Mouse (Mus musculus) erythroblast, embryonic 14.5 days (primary cell): ENCODE measurements around the gene 2210011C24Rik. TPM values are rescaled to one million over a fixed set of nuclear protein-coding genes. Genes with fewer than 3 reads are reported as not detected.

ENCODE experiments used
- H3K27me3 ChIP-seq: 2 replicates; pipeline ENCODE4 v1.6.1; 2012; ENCODE audit warnings: inconsistent platforms; ENCODE audit not compliant: control insufficient read depth
- H3K36me3 ChIP-seq: 2 replicates; pipeline ENCODE4 v1.6.1; 2012; ENCODE audit warnings: mild to moderate bottlenecking, inconsistent platforms; ENCODE audit not compliant: control insufficient read depth
- H3K4me1 ChIP-seq: 2 replicates; pipeline ENCODE4 v1.6.1; 2012; ENCODE audit warnings: inconsistent platforms; ENCODE audit not compliant: control insufficient read depth
- H3K4me3 ChIP-seq: replicated peaks from 2 replicates; pipeline ENCODE3; 2012; ENCODE audit warnings: moderate library complexity, mild to moderate bottlenecking, inconsistent platforms
- H3K9me3 ChIP-seq: 2 replicates; pipeline ENCODE4 v1.6.1; 2012; ENCODE audit warnings: low read length, inconsistent platforms, mixed read lengths; ENCODE audit not compliant: control insufficient read depth
- GATA1 ChIP-seq: IDR thresholded peaks from 2 replicates; pipeline ENCODE4 v1.6.1; 2012; ENCODE audit warnings: low read length, inconsistent platforms, mixed read lengths
- TAL1 ChIP-seq: IDR thresholded peaks from 3 replicates; pipeline ENCODE4 v1.6.1; 2012; ENCODE audit warnings: low read length, inconsistent platforms, mixed read lengths
- polyA plus RNA-seq: library from polyadenylated mRNA; stranded (reverse); fragments of >175 nt; gene quantifications from 2 replicates; pipeline ENCODE4 v1.2.3, GENCODE M21; 2012

2210011C24Rik gene
- polyA plus RNA-seq, 1 experiment = not detected

DNA sequence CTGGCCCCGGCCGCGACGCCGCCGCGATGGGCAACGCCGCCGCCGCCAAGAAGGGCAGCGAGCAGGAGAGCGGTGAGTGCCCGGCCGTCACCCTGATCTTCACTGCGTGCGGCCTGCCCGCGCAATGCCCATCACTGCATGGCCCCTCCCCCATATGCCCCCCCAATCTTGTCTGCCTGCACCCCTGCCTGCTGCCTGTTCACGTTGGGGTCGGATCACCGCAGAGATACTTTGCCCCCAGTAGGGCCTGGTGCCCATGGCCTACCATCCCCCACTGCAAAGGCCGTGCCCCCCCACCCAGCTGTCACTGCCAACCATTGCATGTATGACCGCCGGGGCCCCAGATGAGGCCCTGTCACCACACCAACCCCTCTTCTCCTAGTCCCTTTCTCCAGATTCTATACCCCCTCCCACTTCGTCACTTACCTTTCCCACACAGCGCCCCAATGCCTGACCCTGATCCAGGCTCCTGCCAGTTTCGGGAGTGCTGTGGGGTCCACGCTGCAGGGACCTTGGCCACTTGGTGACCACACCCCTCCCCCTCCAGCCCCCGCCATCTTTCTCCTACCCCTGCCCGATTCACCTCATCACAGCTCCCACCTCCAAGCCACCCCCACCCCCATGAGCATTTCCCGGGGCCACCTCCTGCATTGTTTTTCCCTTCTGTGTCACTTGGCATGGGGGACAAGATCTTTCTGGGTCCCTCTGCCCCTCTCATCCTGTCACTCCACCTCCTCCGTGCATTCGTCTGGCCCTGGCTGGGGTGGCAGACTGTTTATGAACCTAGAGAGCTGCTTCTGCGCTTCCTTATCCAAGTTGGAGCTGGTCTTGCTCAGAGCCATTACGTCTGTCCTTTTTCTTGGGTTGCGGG lies 38.6 kb downstream of the 2210011C24Rik start:
- TF ChIP-seq TAL1 (no peak), GATA1 (no peak)
- peaks cover 51% of the 10 kb centered on the region for H3K36me3 ChIP-seq
- H3K4me3 ChIP-seq = peak overlapping the region; percentile 98
- H3K27me3 ChIP-seq = no peaks in the 10 kb centered on the region
- H3K4me1 ChIP-seq = peaks cover 57% of the 10 kb centered on the region
- H3K9me3 ChIP-seq = no peaks in the 10 kb centered on the region

DNA sequence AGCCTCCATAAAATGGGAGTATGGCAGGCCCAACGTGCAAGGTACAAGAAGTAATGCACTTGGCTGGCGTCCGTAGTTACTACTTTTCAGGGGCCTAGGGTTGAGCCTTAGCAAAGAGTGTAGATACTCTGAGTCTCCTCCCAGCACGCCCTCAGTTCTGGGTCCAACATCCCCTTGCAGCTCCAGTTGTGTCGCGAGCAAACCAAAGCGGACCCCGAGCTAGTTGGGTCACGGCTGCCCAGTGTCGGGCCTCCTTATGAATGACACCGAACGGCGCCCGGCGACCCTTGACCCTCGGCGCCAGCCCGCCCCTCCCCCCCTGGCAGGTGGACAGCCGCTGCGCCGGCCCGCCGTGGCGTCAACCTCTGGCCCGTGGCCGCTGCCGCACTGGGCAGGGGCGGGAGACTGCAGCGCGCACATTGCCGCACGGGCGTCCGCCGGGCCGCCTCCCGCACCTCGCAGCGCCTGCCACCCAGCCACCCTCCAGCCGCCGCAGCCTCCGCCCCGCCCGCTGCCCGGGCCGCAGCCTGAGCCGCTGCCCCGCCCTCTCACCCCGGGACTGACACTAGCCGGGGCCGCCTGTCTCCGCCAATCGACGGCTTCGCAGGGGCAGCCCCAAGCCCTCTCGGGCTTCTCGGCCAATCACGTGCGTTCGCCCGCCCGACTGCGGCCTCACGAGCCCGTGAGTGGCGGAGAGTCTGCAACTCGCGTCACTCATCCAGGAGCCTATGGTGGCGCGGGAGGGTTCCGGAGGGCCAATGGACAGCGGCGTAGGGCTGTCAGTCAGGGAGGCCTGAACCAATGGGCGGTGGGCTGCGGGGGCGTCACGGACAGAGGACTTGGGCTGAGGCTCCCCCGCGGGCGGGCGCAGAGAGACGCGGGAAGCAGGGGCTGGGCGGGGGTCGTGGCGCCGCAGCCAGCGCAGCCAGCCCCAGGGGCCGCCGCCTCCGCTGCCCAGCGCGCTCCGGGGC lies 39.5 kb downstream of the 2210011C24Rik start, which contains the start of gene Prkaca:
Gene Prkaca (plus strand): TSS at position 844 of the 971 bp plus-strand sequence.
- Histone ChIP-seq H3K4me1 (peaks cover 51% of the 10 kb centered on the region), H3K4me3 (peak within 1 kb of the TSS; percentile 98), H3K27me3 (no peaks in the 10 kb centered on the region), H3K36me3 (peaks cover 53% of the 10 kb centered on the region), H3K9me3 (no peaks in the 10 kb centered on the region)
- no peak for TF ChIP-seq GATA1
- TF ChIP-seq TAL1 = no peak

GRCm38 (mm10) chr8:83971661-83972060 lies 40.3 kb downstream of the 2210011C24Rik start:
- peaks cover 61% of the 10 kb centered on the region for H3K36me3 ChIP-seq
- peak overlapping the region; percentile 98 for H3K4me3 ChIP-seq
- TF ChIP-seq TAL1 = no peak
- no peak for TF ChIP-seq GATA1
- H3K4me1 ChIP-seq = peaks cover 44% of the 10 kb centered on the region
- no peaks in the 10 kb centered on the region for H3K27me3 ChIP-seq
- H3K9me3 ChIP-seq = no peaks in the 10 kb centered on the region

- Histone ChIP-seq H3K27me3 (no peaks in the 10 kb centered on the region), H3K9me3 (no peaks in the 10 kb centered on the region), H3K4me3 (no peak overlapping the region), H3K4me1 (peaks cover 39% of the 10 kb centered on the region), H3K36me3 (peaks cover 64% of the 10 kb centered on the region)
- no peak for TF ChIP-seq GATA1
- no peak for TF ChIP-seq TAL1
These were observed 40.9 kb downstream of the 2210011C24Rik start for GRCm38 (mm10) chr8:83971121-83971520.

GRCm38 (mm10) chr8:83967701-83968100 lies 44.3 kb downstream of the 2210011C24Rik start:
- Histone ChIP-seq H3K27me3 (no peaks in the 10 kb centered on the region), H3K4me1 (peaks cover 20% of the 10 kb centered on the region), H3K4me3 (no peak overlapping the region), H3K36me3 (peaks cover 90% of the 10 kb centered on the region), H3K9me3 (no peaks in the 10 kb centered on the region)
- TF ChIP-seq TAL1 = no peak
- no peak for TF ChIP-seq GATA1

DNA sequence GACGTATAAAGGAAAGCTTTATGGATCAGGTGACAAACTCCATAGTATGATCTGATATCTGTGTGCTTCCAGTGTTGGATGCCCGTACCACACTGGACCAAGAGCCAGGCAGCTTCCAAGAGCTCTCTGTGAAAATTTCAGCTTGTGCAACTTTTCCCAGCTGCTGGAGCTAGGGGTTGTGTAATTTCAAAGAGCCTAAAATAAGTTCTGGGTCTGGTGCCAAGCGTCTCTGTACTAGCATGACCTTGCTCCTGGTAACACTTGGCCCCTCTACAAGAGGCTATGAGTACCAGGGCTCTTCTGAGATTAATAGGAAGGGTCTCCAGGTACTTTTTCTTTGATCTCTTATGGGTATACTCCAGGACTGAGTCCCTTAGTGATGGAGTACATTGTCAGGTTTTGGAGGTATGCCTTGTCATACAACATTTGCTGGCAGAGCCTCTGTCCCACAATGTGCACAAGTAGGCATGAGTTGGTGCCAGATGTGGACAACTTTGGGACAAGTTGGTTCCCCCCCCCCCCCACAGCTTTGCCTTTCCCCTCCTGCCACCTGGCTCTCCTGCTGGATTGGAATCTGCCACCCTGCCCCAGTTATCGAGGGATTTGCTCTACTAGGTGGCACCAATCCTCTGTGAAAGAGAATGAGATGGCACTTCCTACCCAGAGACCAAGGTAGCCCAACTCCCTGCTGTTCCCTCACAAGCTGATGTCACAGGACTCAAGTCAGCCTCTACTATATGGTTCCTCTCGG lies 47.8 kb downstream of the 2210011C24Rik start:
- H3K36me3 ChIP-seq = peaks cover 98% of the 10 kb centered on the region
- TF ChIP-seq GATA1 (no peak), TAL1 (no peak)
- H3K4me1 ChIP-seq = peaks cover 9% of the 10 kb centered on the region
- no peaks in the 10 kb centered on the region for H3K27me3 ChIP-seq
- H3K9me3 ChIP-seq = no peaks in the 10 kb centered on the region
- no peak overlapping the region for H3K4me3 ChIP-seq

Other genes with a start within 250 kb of the 2210011C24Rik start
- gene Adgrl1, start 112.1 kb downstream of the 2210011C24Rik start, polyA plus RNA-seq = 0.04 and 0.08 TPM in 2 replicates
- gene Gm10644, start 57.0 kb downstream of the 2210011C24Rik start, polyA plus RNA-seq = not detected in 2 replicates
- 56.4 and 58.6 TPM in 2 replicates for gene Asf1b, start 56.7 kb downstream of the 2210011C24Rik start, polyA plus RNA-seq
- 2.3 and 2.7 TPM in 2 replicates for gene Prkaca, start 39.2 kb downstream of the 2210011C24Rik start, polyA plus RNA-seq
- 37.5 and 42.8 TPM in 2 replicates for gene Samd1, start 14.5 kb downstream of the 2210011C24Rik start, polyA plus RNA-seq
- 0.34 and 0.71 TPM in 2 replicates for gene 1700067K01Rik, start 10.7 kb downstream of the 2210011C24Rik start, polyA plus RNA-seq
- 0.01 TPM in 1 of 2 replicates, not detected in the other for gene Palm3, start 9.3 kb upstream of the 2210011C24Rik start, polyA plus RNA-seq
- gene Il27ra, start 30.4 kb upstream of the 2210011C24Rik start, polyA plus RNA-seq = 0.02 TPM in 1 of 2 replicates, not detected in the other
- gene Rln3, start 32.8 kb upstream of the 2210011C24Rik start, polyA plus RNA-seq = not detected in 2 replicates
- gene Gm10643, start 53.0 kb upstream of the 2210011C24Rik start, polyA plus RNA-seq = not detected in 2 replicates
- 3.9 and 4.7 TPM in 2 replicates for gene Rfx1, start 54.7 kb upstream of the 2210011C24Rik start, polyA plus RNA-seq
- 4.7 and 4.9 TPM in 2 replicates for gene Dcaf15, start 92.6 kb upstream of the 2210011C24Rik start, polyA plus RNA-seq
- not detected in 2 replicates for gene Podnl1, start 113.8 kb upstream of the 2210011C24Rik start, polyA plus RNA-seq
- gene Cc2d1a, start 135.8 kb upstream of the 2210011C24Rik start, polyA plus RNA-seq = 1.0 and 1.4 TPM in 2 replicates
- not detected in 2 replicates for gene 4930432K21Rik, start 135.9 kb upstream of the 2210011C24Rik start, polyA plus RNA-seq
- gene Nanos3, start 173.0 kb upstream of the 2210011C24Rik start, polyA plus RNA-seq = not detected in 2 replicates
- gene Zswim4, start 224.9 kb upstream of the 2210011C24Rik start, polyA plus RNA-seq = 0.44 and 0.65 TPM in 2 replicates
- gene D8Ertd738e, start 237.5 kb upstream of the 2210011C24Rik start, polyA plus RNA-seq = 43.2 and 62.9 TPM in 2 replicates
- 2.2 and 2.5 TPM in 2 replicates for gene Mri1, start 245.2 kb upstream of the 2210011C24Rik start, polyA plus RNA-seq